Mouse (Mus musculus): Measurements from ENCODE around the gene Bcs1l. TPM values are rescaled to one million over a fixed set of nuclear protein-coding genes. Genes with fewer than 3 reads are reported as not detected.

Bcs1l gene
- 2.4 TPM for polyA plus RNA-seq (2014; fragmentation: Illumina TruSeq; extraction: RNeasy Lipid Tissue Mini Kit (QIAGEN cat#74804); ENCODE audit: low read depth, low replicate concordance)

GRCm38 (mm10) chr1:74587773-74588445, at the start of gene Bcs1l, which contains the start of gene Zfp142:
TSS of gene Bcs1l (plus strand) at chr1:74588289.
TSS of gene Zfp142 (minus strand) at chr1:74588246.

DNA sequence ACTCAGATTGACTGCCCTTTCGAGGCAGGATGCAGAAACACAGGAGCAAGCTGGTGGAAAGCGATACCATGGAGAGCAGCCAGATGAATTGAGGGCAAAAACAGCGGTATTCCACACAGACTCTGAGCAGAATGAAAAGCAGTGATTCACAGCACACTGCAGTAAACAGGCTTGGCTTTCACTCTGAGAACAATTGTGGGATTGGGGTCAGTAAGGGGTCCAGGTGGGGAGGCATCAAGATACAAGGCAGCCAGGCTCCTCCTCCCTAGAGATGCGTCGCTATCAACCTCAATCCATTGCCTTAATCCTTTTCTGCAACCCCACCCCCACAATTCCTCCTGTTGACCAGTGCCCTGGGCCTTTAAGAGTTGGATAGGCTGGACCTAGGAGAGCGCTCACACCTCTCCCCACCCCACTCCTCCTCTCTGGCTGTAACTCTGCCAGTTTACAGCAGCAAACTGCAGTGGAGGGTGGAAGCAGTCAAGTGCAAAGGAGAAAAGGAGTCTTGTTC, 45.6 kb upstream of the Bcs1l start, which contains the start of gene Plcd4:
Gene Plcd4 (plus strand): TSS at position 438 of the 511 bp plus-strand sequence.

GRCm38 (mm10) chr1:74544184-74544583, 43.9 kb upstream of the Bcs1l start, which contains the start of gene Usp37:
TSS of gene Usp37 (minus strand) at chr1:74544284.

GRCm38 (mm10) chr1:74601267-74601962, 13.3 kb downstream of the Bcs1l start, which contains the start of the genes Rnf25 and Stk36:
TSS of gene Rnf25 (minus strand) at chr1:74601397.
TSS of gene Stk36 (plus strand) at chr1:74601445.

Other genes starting within 250 kb of the Bcs1l start
- 8.5 TPM for gene Catip, start 226.2 kb upstream of the Bcs1l start, polyA plus RNA-seq (2014; fragmentation: Illumina TruSeq; extraction: RNeasy Lipid Tissue Mini Kit (QIAGEN cat#74804); ENCODE audit: low read depth, low replicate concordance)
- gene Slc11a1, start 213.1 kb upstream of the Bcs1l start, polyA plus RNA-seq (2014; fragmentation: Illumina TruSeq; extraction: RNeasy Lipid Tissue Mini Kit (QIAGEN cat#74804); ENCODE audit: low read depth, low replicate concordance) = 0.35 TPM
- 2.3 TPM for gene Ctdsp1, start 196.8 kb upstream of the Bcs1l start, polyA plus RNA-seq (2014; fragmentation: Illumina TruSeq; extraction: RNeasy Lipid Tissue Mini Kit (QIAGEN cat#74804); ENCODE audit: low read depth, low replicate concordance)
- gene Vil1, start 178.9 kb upstream of the Bcs1l start, polyA plus RNA-seq (2014; fragmentation: Illumina TruSeq; extraction: RNeasy Lipid Tissue Mini Kit (QIAGEN cat#74804); ENCODE audit: low read depth, low replicate concordance) = 0.08 TPM
- 38.2 TPM for gene Cnot9, start 82.2 kb upstream of the Bcs1l start, polyA plus RNA-seq (2014; fragmentation: Illumina TruSeq; extraction: RNeasy Lipid Tissue Mini Kit (QIAGEN cat#74804); ENCODE audit: low read depth, low replicate concordance)
- gene Plcd4, start 45.4 kb upstream of the Bcs1l start, polyA plus RNA-seq (2014; fragmentation: Illumina TruSeq; extraction: RNeasy Lipid Tissue Mini Kit (QIAGEN cat#74804); ENCODE audit: low read depth, low replicate concordance) = 174 TPM
- gene Usp37, start 44.0 kb upstream of the Bcs1l start, polyA plus RNA-seq (2014; fragmentation: Illumina TruSeq; extraction: RNeasy Lipid Tissue Mini Kit (QIAGEN cat#74804); ENCODE audit: low read depth, low replicate concordance) = 123 TPM
- gene Zfp142, start within 50 bp of the Bcs1l start, polyA plus RNA-seq (2014; fragmentation: Illumina TruSeq; extraction: RNeasy Lipid Tissue Mini Kit (QIAGEN cat#74804); ENCODE audit: low read depth, low replicate concordance) = 3.1 TPM
- 59.3 TPM for gene Rnf25, start 13.1 kb downstream of the Bcs1l start, polyA plus RNA-seq (2014; fragmentation: Illumina TruSeq; extraction: RNeasy Lipid Tissue Mini Kit (QIAGEN cat#74804); ENCODE audit: low read depth, low replicate concordance)
- gene Stk36, start 13.2 kb downstream of the Bcs1l start, polyA plus RNA-seq (2014; fragmentation: Illumina TruSeq; extraction: RNeasy Lipid Tissue Mini Kit (QIAGEN cat#74804); ENCODE audit: low read depth, low replicate concordance) = 150 TPM
- 74.8 TPM for gene Ttll4, start 73.5 kb downstream of the Bcs1l start, polyA plus RNA-seq (2014; fragmentation: Illumina TruSeq; extraction: RNeasy Lipid Tissue Mini Kit (QIAGEN cat#74804); ENCODE audit: low read depth, low replicate concordance)
- gene Cyp27a1, start 125.3 kb downstream of the Bcs1l start, polyA plus RNA-seq (2014; fragmentation: Illumina TruSeq; extraction: RNeasy Lipid Tissue Mini Kit (QIAGEN cat#74804); ENCODE audit: low read depth, low replicate concordance) = 2.7 TPM
- gene Prkag3, start 160.9 kb downstream of the Bcs1l start, polyA plus RNA-seq (2014; fragmentation: Illumina TruSeq; extraction: RNeasy Lipid Tissue Mini Kit (QIAGEN cat#74804); ENCODE audit: low read depth, low replicate concordance) = 0.08 TPM
- 2.4 TPM for gene Wnt6, start 183.6 kb downstream of the Bcs1l start, polyA plus RNA-seq (2014; fragmentation: Illumina TruSeq; extraction: RNeasy Lipid Tissue Mini Kit (QIAGEN cat#74804); ENCODE audit: low read depth, low replicate concordance)
- not detected for gene Wnt10a, start 203.2 kb downstream of the Bcs1l start, polyA plus RNA-seq (2014; fragmentation: Illumina TruSeq; extraction: RNeasy Lipid Tissue Mini Kit (QIAGEN cat#74804); ENCODE audit: low read depth, low replicate concordance)